Comparison of ENCODE assay signal across 14 mouse cellular contexts in the genomic region with DNA sequence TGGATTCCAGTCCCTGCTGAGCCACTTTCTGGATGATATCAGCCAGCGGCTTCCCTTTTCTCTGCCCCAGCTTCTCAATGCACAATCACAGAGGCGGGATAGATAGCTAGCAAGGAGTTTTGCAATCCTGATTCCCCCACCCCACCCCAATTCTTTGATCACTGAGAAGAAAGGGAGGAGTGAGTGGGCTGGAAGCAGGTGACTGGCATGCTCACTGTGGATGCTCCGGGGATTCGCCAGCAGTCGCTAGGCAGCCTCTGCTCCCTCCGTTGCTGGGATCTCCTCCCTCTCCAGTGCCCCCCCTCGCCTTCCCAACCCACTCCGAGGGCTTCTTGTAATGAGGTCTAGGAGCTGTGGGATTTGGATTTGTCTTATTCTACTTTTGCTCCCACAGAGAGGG. TPM values are rescaled to one million over a fixed set of nuclear protein-coding genes. Genes with fewer than 3 reads are reported as not detected.
DNase-seq lines count a peak whose midpoint lies in the region; ATAC-seq lines count a peak whose summit lies in the region.
"Had no signal": no experiment of that assay in that cellular context is flagged by ENCODE, and none has a peak within 500 bp of the region (broad histone marks: within the 10 kb centered on the region; RNA-seq: fewer than 3 reads in every experiment).

No protein-coding gene starts in this region.

- ATAC-seq in hindbrain, embryonic 11.5 days (ENCODE audit: low FRiP score), result no peak
- ATAC-seq in midbrain, embryonic 12.5 days (ENCODE audit: low FRiP score, low read depth), result no peak

- no peak overlapping the region for H3K4me2 ChIP-seq in hindbrain, embryonic 11.5 days (replicated peaks; ENCODE audit: low read depth, low read length)
- no peak overlapping the region; the same call in 1 of the 2 replicates for H3K4me2 ChIP-seq in midbrain, embryonic 12.5 days (replicated peaks)
- H3K4me2 ChIP-seq: neural tube, embryonic 13.5 days had no signal

- H3K9me3 ChIP-seq in hindbrain, embryonic 11.5 days (ENCODE audit: control insufficient read depth, low read length), result no peaks in the 10 kb centered on the region
- no peaks in the 10 kb centered on the region for H3K9me3 ChIP-seq in midbrain, embryonic 12.5 days
- H3K9me3 ChIP-seq: neural tube, embryonic 13.5 days had no signal

- intact Hi-C loops in gastrocnemius, postnatal 14 days (cut with DNase I; ENCODE audit: low total_unique reads), result no loop called here

- peak; percentile 32 for DNase-seq in retina, postnatal 1 day
- no peak for DNase-seq in retina, embryonic 14.5 days (ENCODE audit: low spot score)
- no peak for DNase-seq in hindbrain, embryonic 11.5 days (ENCODE audit: low spot score)
- no peak for DNase-seq in heart, adult 8-10 months (ENCODE audit: low spot score)
- no peak for DNase-seq in gastrocnemius, postnatal 14 days
- DNase-seq in c-Kit-positive CD71-positive TER-119-positive erythroid progenitor cells, embryonic 14.5 days (ENCODE audit: low spot score), result no peak
- DNase-seq in urinary bladder, adult 2 months (ENCODE audit: low spot score), result no peak
- DNase-seq: adrenal gland, adult 2 months; kidney, postnatal 10 days; lung, postnatal 14 days; thymus, postnatal 4 days had no signal

- no peaks in the 10 kb centered on the region for H3K27me3 ChIP-seq in hindbrain, embryonic 11.5 days (ENCODE audit: control insufficient read depth, insufficient read depth, low read length)
- no peaks in the 10 kb centered on the region for H3K27me3 ChIP-seq in midbrain, embryonic 12.5 days
- H3K27me3 ChIP-seq: neural tube, embryonic 13.5 days had no signal

- 40% methylated on average over 8 of the region's 8 CpGs for WGBS in hindbrain, embryonic 11.5 days
- 21% methylated on average over 8 of the region's 8 CpGs for WGBS in midbrain, embryonic 12.5 days

- H3K36me3 ChIP-seq in hindbrain, embryonic 11.5 days (ENCODE audit: control insufficient read depth, insufficient read depth, low read length), result no peaks in the 10 kb centered on the region
- H3K36me3 ChIP-seq in midbrain, embryonic 12.5 days, result no peaks in the 10 kb centered on the region
- H3K36me3 ChIP-seq: neural tube, embryonic 13.5 days had no signal

- no peaks in the 10 kb centered on the region for H3K4me1 ChIP-seq in hindbrain, embryonic 11.5 days (replicated peaks; ENCODE audit: control insufficient read depth, insufficient read depth, low read length)
- peaks cover 10% of the 10 kb centered on the region for H3K4me1 ChIP-seq in midbrain, embryonic 12.5 days

- H3K4me3 ChIP-seq in hindbrain, embryonic 11.5 days (ENCODE audit: low read depth, low read length), result no peak overlapping the region
- H3K4me3 ChIP-seq in midbrain, embryonic 12.5 days, result no peak overlapping the region
- H3K4me3 ChIP-seq: erythroblast, embryonic 14.5 days; neural tube, embryonic 13.5 days had no signal

- H3K27ac ChIP-seq in hindbrain, embryonic 11.5 days (ENCODE audit: low read depth, low read length), result 0 out of 2 replicates have a peak overlapping the region, but pooled peaks have one; percentile 10
- 0 out of 2 replicates have a peak overlapping the region, but pooled peaks have one; percentile 52 for H3K27ac ChIP-seq in midbrain, embryonic 12.5 days (replicated peaks)

- no peak overlapping the region for H3K9ac ChIP-seq in hindbrain, embryonic 11.5 days (ENCODE audit: low read depth, low read length)
- no peak overlapping the region for H3K9ac ChIP-seq in midbrain, embryonic 12.5 days (replicated peaks)
- H3K9ac ChIP-seq: neural tube, embryonic 13.5 days had no signal

RNA-seq across cellular contexts. Expression of a gene that starts 12.5 kb away (rescaled TPM):
- 4.0 and 5.0 TPM in 2 replicates for polyA plus RNA-seq in hindbrain, embryonic 11.5 days (2014; fragmentation: Nextera tagmentation; extraction: Ambion mirVana)
- polyA plus RNA-seq in midbrain, embryonic 12.5 days (2016; fragmentation: Nextera tagmentation; extraction: Ambion mirVana), result 6.2 TPM in 2 replicates
- 1 to 10 TPM; 6.5 to 9.4 (median 7.6) TPM for total RNA-seq in heart, adult 8-10 months (2022)
- total RNA-seq in gastrocnemius, postnatal 14 days (2021), result 10 to 100 TPM in 1 of 2 experiments, 1 to 10 TPM in 1; 8.0 to 11.8 TPM
- 36.9 and 46.7 TPM in 2 replicates for polyA plus RNA-seq in urinary bladder, adult 2 months (2012; rRNA removed)
